Mouse (Mus musculus) hindlimb bud, embryonic 11.5 days (tissue): ENCODE measurements around the gene Gucy2c.

Experiments used
- DNase-seq: peaks from one replicate; pipeline ENCODE4 v3.0.0-alpha.2; 2012; ENCODE audit warnings: low read depth, low spot score; ENCODE audit errors: extremely low spot score

Gene Gucy2c

DNA sequence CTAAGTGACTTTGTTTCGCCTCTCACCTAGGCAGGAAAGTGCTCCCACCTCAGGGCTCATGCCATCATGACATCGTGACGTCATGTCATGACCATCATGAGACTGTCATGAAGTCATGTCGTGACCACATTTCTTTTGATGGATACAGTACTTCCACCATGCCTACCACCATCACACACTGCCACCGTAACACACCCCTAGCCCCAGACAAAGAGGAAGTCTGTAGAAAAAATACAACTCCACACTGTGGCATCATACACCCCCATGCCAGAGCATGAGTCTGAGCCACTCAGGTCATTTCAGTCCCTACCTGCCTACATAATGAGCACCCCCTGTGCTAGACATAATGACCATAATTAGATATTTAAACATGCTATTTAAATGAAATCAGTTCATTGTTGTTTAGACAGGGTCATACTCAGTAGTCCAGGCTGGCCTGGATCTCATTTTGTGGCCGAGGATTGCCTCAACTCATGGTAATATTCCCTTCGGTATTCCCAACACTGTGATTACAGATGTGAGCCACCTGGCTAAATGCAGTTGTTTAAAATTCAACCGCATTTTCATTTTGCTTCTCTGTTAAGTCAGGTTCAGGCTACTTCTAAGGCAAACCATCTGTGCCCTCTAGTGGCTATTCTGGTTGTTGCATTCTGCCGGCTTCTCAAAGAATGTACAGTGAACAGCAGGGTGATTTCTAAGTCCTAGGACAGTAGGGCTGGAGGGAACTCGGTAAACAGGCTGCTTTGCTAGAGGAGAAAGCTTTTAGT lies 39.0 kb downstream of the Gucy2c start:
- peak; percentile 95 for DNase-seq

GRCm38 (mm10) chr6:136741281-136741680 lies 40.3 kb downstream of the Gucy2c start:
- no peak for DNase-seq

DNA sequence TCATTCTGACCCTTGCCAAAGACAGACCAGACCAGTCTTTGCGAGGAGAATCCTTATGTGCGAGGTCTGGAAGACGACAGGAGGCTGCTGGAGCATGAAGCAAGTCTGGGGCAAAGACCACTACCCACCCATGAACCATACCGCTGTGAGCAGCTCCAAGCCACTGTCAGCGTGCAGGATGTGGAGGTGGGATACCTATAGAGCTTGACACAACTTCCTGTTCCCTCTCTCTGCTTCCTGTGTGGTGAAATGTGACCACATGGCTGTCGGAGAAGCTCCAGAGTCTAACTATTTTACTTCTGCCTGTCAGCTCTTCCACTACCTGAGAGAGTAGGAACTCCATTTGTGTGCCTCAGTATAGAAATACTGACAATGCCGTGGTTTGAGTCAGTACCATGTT lies 45.8 kb downstream of the Gucy2c start:
- DNase-seq: no peak

- DNase-seq: no peak
Observed at GRCm38 (mm10) chr6:136728144-136728543, 53.4 kb downstream of the Gucy2c start.

DNA sequence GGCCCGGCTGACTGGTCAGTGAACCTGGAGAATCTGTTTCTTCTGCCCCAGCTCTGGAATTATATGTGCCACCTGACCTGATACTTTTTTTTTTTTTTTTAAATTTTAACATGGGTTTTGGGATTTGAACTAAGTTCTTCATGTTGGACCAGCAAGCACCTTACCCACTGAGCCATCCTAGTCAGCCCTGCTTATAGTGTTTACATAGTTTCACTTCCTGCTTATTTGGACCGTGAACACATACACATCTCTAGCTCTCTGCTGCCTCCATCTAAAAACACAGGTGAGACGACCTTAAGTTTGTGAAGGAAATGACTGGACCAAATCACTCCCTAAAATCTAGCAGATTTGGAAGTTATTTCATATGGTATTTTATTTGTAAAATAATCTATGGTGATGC lies 58.4 kb downstream of the Gucy2c start:
- no peak for DNase-seq

DNA sequence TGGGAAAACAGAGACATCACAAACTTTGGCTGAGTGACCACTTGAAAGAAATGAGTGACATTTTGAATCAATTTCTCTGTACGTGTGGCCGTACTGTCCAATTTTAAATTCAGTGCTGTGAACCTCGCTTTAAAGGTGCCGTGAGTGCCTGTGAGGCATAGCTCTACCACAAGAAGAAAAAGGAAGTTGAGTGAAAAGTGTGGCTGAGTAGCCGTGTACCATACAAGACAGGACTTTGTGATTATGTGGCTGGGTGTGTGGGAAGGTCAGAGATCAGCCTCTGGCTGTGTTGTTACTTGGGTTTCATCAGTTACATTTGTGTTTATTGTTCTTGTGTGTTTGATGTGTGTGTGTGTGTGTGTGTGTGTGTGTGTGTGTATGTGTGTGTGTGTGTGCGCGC lies 59.0 kb downstream of the Gucy2c start:
- DNase-seq: no peak

DNA sequence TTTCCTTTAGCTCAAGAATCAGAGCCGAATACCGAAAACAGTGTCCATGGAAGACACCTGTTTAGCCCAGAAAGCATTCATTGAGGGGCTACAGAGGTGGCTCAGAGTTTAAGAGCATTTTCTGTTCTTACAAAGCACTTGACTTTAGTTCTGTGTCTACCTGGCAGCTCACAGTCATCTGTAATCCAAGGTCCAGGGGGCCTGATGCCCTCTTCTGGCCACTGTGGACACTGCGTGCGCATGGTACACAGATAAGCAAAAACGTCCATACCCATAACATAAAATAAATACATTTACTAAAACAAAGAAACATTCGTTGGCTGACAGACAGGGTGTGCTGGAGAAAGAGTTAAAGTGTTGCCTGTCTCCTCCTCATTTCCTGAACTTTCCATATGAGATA lies 59.6 kb downstream of the Gucy2c start:
- peak; percentile 12 for DNase-seq

- no peak for DNase-seq
Observed at GRCm38 (mm10) chr6:136720436-136720835, 61.1 kb downstream of the Gucy2c start.

DNA sequence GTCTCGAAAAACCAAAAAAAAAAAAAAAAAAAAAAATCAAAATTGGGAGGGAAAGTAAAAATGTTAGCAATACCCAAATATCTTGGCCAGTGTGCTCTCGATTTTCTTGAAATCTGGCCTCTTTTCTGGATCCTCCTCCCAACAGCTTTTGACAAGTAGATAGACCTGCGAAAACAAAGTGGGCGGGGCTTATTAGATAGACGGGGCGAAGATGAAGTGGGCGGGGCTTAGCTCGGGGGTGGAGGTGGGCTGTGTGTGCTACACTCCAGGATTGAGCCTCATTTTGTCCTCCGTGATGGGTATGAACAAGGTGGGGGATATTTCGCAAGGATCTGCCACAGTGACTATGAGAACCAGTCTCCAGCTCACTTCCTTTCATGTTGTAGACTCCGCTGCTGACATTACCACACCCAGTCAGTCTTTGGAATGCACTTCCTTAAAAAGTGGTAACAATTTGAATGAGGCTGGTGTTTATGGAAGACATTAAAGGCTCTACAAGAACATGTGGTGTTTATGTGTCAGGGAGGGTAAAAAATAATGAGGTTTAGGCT lies 65.6 kb downstream of the Gucy2c start:
- DNase-seq: no peak

- DNase-seq: no peak
Observed at GRCm38 (mm10) chr6:136714097-136714496, 67.5 kb downstream of the Gucy2c start.

- DNase-seq: no peak
Observed at GRCm38 (mm10) chr6:136710408-136710807, 71.2 kb downstream of the Gucy2c start.

GRCm38 (mm10) chr6:136708597-136708996 lies 73.0 kb downstream of the Gucy2c start:
- no peak for DNase-seq

DNA sequence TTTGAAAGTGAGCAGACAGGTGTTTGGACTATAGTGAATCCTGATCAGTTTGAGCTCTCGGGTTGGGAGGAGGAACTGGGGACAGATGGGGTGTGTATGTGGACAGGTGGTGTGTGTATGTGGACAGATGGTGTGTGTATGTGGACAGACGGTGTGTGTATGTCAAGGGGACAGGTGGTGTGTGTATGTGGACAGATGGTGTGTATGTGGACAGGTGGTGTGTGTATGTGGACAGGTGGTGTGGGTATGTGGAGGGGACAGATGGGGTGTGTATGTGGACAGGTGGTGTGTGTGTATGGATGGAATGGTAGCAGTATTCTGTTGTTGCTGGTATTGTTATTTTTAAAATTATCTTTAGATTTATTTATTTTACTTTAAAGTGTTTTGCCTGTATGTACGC lies 79.7 kb downstream of the Gucy2c start:
- DNase-seq: no peak

GRCm38 (mm10) chr6:136701185-136701584 lies 80.4 kb downstream of the Gucy2c start:
- DNase-seq: no peak

DNA sequence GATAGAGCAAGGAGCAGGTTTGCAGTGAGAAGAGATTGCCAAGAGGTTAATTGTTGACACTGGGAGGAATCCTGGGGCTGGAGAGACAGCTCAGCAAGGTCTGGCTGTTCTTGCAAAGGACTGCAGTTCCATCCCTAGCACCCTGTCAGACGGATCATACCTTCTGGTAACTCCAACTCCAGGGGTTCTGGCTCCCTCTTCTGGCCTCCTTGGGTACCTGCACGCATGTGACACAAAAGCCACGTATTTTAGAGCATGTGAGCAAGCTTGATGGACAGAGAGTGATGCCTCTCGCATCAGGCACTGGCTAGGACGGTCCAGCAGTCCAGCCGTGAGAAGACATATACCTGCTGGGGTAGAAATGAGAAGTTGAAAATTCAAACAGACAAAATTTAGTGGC lies 90.3 kb downstream of the Gucy2c start:
- DNase-seq: no peak

- no peak for DNase-seq
Observed at GRCm38 (mm10) chr6:136690527-136690926, 91.0 kb downstream of the Gucy2c start.

DNA sequence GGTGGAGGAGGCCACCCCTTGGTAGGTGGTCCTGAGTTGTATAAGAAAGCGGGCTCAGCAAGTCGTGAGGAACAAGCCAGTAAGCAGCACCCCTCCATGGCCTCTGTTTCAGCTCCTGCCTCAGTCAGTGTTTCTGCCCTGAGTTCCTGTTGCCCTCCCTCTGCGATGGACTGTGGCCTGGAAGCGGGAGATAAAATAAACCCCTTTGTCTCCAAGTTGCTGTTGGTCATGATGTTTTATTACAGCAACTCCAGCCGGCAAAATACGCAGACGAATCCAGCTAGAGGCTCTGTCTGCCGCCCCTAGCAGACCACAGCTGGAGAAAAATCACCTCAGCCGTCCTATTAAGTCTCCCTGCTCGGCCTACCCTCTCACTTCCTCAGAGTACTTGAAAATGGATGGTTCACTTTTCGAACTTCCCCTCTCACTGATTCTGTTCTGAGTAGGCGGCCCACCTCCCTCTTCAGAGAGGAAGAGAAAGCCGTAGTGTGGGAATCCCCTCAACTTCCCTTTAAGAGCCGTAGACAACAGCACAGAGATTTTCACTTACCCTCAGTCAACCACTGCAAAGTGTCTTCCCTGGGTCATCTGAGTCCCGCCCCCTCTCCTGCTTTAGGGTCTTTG lies 91.7 kb downstream of the Gucy2c start:
- DNase-seq: no peak

DNA sequence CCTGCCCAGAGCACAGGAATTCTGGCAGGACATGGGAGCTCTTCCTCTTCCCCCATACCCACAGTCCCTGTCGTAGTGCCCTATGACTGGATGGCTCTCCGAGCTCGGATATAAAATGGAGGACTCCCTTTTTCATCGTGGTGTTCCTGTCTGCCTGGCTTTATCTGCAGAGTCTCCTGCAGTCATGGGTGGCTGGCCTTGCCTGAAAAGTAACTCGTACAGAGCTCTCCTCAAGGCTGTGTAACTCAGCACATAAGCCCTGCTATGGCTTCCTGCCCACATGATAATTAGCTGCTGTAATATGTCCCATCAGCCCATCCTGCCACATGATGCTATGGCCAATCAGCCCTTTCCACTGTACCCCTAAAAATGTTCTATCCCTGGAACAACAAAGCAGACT lies 96.1 kb downstream of the Gucy2c start:
- DNase-seq: no peak

DNA sequence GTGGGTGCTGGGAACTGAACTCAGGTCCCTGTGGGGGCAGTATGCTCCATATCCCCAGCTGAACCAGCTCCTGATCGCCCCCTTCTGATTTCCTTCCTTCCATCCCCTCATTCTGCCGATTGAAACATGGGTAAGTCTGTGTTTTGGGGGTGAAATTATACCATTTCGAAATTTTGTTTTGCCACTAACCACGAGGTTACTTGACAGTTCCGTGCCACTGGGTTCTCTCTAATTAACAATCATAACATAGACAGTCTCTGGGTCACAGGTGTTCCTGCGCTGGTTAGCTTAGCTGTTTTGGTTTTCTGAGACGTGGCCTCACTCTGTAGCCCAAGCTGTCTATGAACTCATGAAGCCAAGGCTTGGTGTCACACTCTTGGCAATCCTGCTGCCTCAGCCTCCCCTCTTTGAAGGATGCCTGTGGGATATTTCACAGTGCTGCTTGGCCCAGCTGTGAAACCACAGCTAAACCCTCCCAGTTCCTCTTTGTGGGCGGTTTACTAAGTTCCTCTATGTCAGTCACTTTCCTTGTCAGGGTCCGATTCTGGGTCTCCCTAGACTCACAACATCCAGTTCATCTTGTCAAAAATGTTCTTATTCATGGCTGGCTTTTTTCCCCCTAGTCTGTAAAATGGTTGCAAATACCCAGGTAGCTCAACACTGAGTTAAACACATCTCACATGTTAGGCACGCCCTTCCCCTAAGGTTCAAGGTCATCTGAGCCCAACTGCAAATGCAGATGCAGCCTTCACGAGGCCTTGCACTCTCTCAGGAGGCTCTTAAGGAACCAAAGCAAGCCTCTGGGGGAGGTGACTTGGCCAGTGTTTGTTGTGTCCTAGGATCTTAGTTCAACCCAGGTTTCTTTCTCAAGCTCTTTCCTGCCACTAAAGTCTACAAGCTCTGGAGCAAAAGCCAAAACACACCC lies 97.9 kb downstream of the Gucy2c start:
- no peak for DNase-seq

DNA sequence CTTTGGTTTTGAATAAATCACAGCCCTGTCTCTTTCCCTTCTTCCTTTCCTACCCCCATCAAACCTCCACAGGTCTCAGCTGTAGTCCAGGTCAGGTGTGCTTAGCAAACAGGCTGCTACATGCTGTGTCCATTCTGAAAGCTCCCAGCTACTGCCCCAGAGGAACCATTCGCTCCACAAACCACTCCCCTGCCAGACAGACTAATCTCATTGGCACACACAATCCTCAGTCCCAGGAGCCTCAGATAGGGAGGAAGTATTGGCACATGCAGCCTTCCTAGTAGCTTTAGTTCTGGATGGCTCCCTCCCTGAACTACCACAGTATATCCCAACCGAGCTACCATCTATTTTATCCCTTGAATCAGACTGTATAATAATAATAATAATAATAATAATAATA lies 102.2 kb downstream of the Gucy2c start:
- no peak for DNase-seq

GRCm38 (mm10) chr6:136674935-136675334 lies 106.6 kb downstream of the Gucy2c start:
- no peak for DNase-seq
